ENCODE assay signal across 8 mouse cellular contexts in genomic region chr9:98954391-98955102, GRCm38 (mm10). TPM values are rescaled to one million over a fixed set of nuclear protein-coding genes. Genes with fewer than 3 reads are reported as not detected.
A peak's percentile ranks its signal among the peaks of the same experiment; 100 is the strongest.
DNase-seq lines count a peak whose midpoint lies in the region; ATAC-seq lines count a peak whose summit lies in the region.

No protein-coding gene starts in this region.

- peaks cover 45% of the 10 kb centered on the region for H3K4me1 ChIP-seq in hindbrain, embryonic 10.5 days (replicated peaks)
- H3K4me1 ChIP-seq in midbrain, embryonic 13.5 days (replicated peaks), result peaks cover 35% of the 10 kb centered on the region

- peak overlapping the region; percentile 57 for H3K4me3 ChIP-seq in hindbrain, embryonic 10.5 days
- H3K4me3 ChIP-seq in midbrain, embryonic 13.5 days (replicated peaks), result peak overlapping the region; percentile 42

- peak overlapping the region; percentile 51; the same call in 1 of the 2 replicates for H3K9ac ChIP-seq in midbrain, embryonic 13.5 days (replicated peaks)

- no peaks in the 10 kb centered on the region for H3K9me3 ChIP-seq in hindbrain, embryonic 10.5 days
- no peaks in the 10 kb centered on the region for H3K9me3 ChIP-seq in midbrain, embryonic 13.5 days

- intact Hi-C loops in left cerebral cortex, postnatal 25 days (cut with DNase I), result no loop called here

- DNase-seq in embryo, embryonic 10 days (ENCODE audit: low spot score), result peak; percentile 49
- no peak for DNase-seq in embryo, embryonic 11 days
- DNase-seq in R1 (ENCODE audit: low read depth, low spot score), result peak; percentile 72
- peak; percentile 68 for DNase-seq in hindbrain, embryonic 10.5 days (ENCODE audit: low spot score)
- no peak for DNase-seq in left cerebral cortex, postnatal 25 days (ENCODE audit: low spot score in 2 of 2)
- no peak for DNase-seq in layer of hippocampus, adult 9-11 months
- DNase-seq in spleen, postnatal 4 days (ENCODE audit: low spot score in 2 of 2), result no peak

- H3K36me3 ChIP-seq in hindbrain, embryonic 10.5 days, result no peaks in the 10 kb centered on the region
- H3K36me3 ChIP-seq in midbrain, embryonic 13.5 days, result no peaks in the 10 kb centered on the region

- H3K27me3 ChIP-seq in hindbrain, embryonic 10.5 days (ENCODE audit: insufficient read depth, poor library complexity, severe bottlenecking), result peaks cover 98% of the 10 kb centered on the region
- H3K27me3 ChIP-seq in midbrain, embryonic 13.5 days, result peaks cover 93% of the 10 kb centered on the region

- WGBS in hindbrain, embryonic 10.5 days, result 2% methylated on average over 33 of the region's 33 CpGs
- WGBS in midbrain, embryonic 13.5 days, result 3% methylated on average over 33 of the region's 33 CpGs

- no peak for ATAC-seq in midbrain, embryonic 13.5 days

- peak overlapping the region; percentile 81 for H3K27ac ChIP-seq in hindbrain, embryonic 10.5 days
- H3K27ac ChIP-seq in midbrain, embryonic 13.5 days, result no peak overlapping the region

- peak overlapping the region; percentile 68 for H3K4me2 ChIP-seq in midbrain, embryonic 13.5 days (replicated peaks)

RNA-seq across cellular contexts. Expression of gene Foxl2, which starts 0.5 kb away (rescaled TPM):
- 2.4 and 3.1 TPM in 2 replicates for polyA plus RNA-seq in hindbrain, embryonic 10.5 days (2016; fragmentation: Nextera tagmentation; extraction: Ambion mirVana)
- 0.54 and 0.75 TPM in 2 replicates for polyA plus RNA-seq in midbrain, embryonic 13.5 days (2015; fragmentation: Nextera tagmentation; extraction: Ambion mirVana)
- under 1 TPM; 0.80 to 0.94 TPM for total RNA-seq in left cerebral cortex, postnatal 25 days (2021)

RNA-seq across cellular contexts. Expression of gene Faim, which starts 31.6 kb away (rescaled TPM):
- 73.7 and 77.8 TPM in 2 replicates for polyA plus RNA-seq in hindbrain, embryonic 10.5 days (2016; fragmentation: Nextera tagmentation; extraction: Ambion mirVana)
- polyA plus RNA-seq in midbrain, embryonic 13.5 days (2015; fragmentation: Nextera tagmentation; extraction: Ambion mirVana), result 105 and 107 TPM in 2 replicates
- total RNA-seq in left cerebral cortex, postnatal 25 days (2021), result 10 to 100 TPM; 34.1 to 35.5 TPM

RNA-seq across cellular contexts. Expression of gene 7420426K07Rik, which starts 51.6 kb away (rescaled TPM):
- not detected in 2 replicates for polyA plus RNA-seq in hindbrain, embryonic 10.5 days (2016; fragmentation: Nextera tagmentation; extraction: Ambion mirVana)
- not detected in 2 replicates for polyA plus RNA-seq in midbrain, embryonic 13.5 days (2015; fragmentation: Nextera tagmentation; extraction: Ambion mirVana)
- not detected for total RNA-seq in left cerebral cortex, postnatal 25 days (2021)

Comparison
In these comparisons a context has a peak if more than half of its experiments do, and no peak if none do; other contexts are left out.
1. DNase-seq: peak in embryo, embryonic 10 days (single experiment), R1 (single experiment) and hindbrain, embryonic 10.5 days (single experiment); none in embryo, embryonic 11 days (single experiment), left cerebral cortex, postnatal 25 days (0 of 2), layer of hippocampus, adult 9-11 months (single experiment) and spleen, postnatal 4 days (0 of 2).